Mouse (Mus musculus): ENCODE data around the gene Smndc1.

Smndc1 gene

GRCm38 (mm10) chr19:53390495-53391007 is at the start of gene Smndc1:
Gene Smndc1 (minus strand): TSS chr19:53390578.
- DNase-seq (ENCODE audit: low spot score in 2 of 2) = peak; percentile 99 to 100

GRCm38 (mm10) chr19:53439340-53439739 is 49.0 kb upstream of the Smndc1 start:
- no peak for DNase-seq (ENCODE audit: low spot score in 2 of 2)

GRCm38 (mm10) chr19:53437991-53438390 is 47.6 kb upstream of the Smndc1 start:
- no peak for DNase-seq (ENCODE audit: low spot score in 2 of 2)

GRCm38 (mm10) chr19:53437311-53437958 is 47.1 kb upstream of the Smndc1 start:
- DNase-seq (ENCODE audit: low spot score in 2 of 2) = peak in 1 of 2 experiments; percentile 51

GRCm38 (mm10) chr19:53433949-53434689 is 43.7 kb upstream of the Smndc1 start:
- DNase-seq (ENCODE audit: low spot score in 2 of 2) = no peak

- no peak for DNase-seq (ENCODE audit: low spot score in 2 of 2)
These were observed 40.6 kb upstream of the Smndc1 start for GRCm38 (mm10) chr19:53431003-53431402.

- no peak for DNase-seq (ENCODE audit: low spot score in 2 of 2)
These were observed 40.0 kb upstream of the Smndc1 start for GRCm38 (mm10) chr19:53430356-53430755.

GRCm38 (mm10) chr19:53427817-53428216 is 37.4 kb upstream of the Smndc1 start:
- no peak for DNase-seq (ENCODE audit: low spot score in 2 of 2)

- no peak for DNase-seq (ENCODE audit: low spot score in 2 of 2)
These were observed 37.0 kb upstream of the Smndc1 start for GRCm38 (mm10) chr19:53427346-53427745.

GRCm38 (mm10) chr19:53425824-53426223 is 35.4 kb upstream of the Smndc1 start:
- DNase-seq (ENCODE audit: low spot score in 2 of 2) = no peak

GRCm38 (mm10) chr19:53424629-53425028 is 34.3 kb upstream of the Smndc1 start:
- DNase-seq (ENCODE audit: low spot score in 2 of 2) = no peak

- DNase-seq (ENCODE audit: low spot score in 2 of 2) = no peak
These were observed 33.6 kb upstream of the Smndc1 start for GRCm38 (mm10) chr19:53423816-53424465.

- no peak for DNase-seq (ENCODE audit: low spot score in 2 of 2)
These were observed 33.0 kb upstream of the Smndc1 start for GRCm38 (mm10) chr19:53423341-53423753.

GRCm38 (mm10) chr19:53422358-53423308 is 32.3 kb upstream of the Smndc1 start:
- DNase-seq (ENCODE audit: low spot score in 2 of 2) = no peak

GRCm38 (mm10) chr19:53421583-53422188 is 31.3 kb upstream of the Smndc1 start:
- no peak for DNase-seq (ENCODE audit: low spot score in 2 of 2)

GRCm38 (mm10) chr19:53420924-53421582 is 30.7 kb upstream of the Smndc1 start:
- DNase-seq (ENCODE audit: low spot score in 2 of 2) = peak in 1 of 2 experiments; percentile 64

- DNase-seq (ENCODE audit: low spot score in 2 of 2) = peak; percentile 49 to 72
These were observed 29.5 kb upstream of the Smndc1 start for GRCm38 (mm10) chr19:53419834-53420233.

GRCm38 (mm10) chr19:53415198-53415597 is 24.8 kb upstream of the Smndc1 start:
- no peak for DNase-seq (ENCODE audit: low spot score in 2 of 2)

- no peak for DNase-seq (ENCODE audit: low spot score in 2 of 2)
These were observed 24.3 kb upstream of the Smndc1 start for GRCm38 (mm10) chr19:53414650-53415049.

- no peak for DNase-seq (ENCODE audit: low spot score in 2 of 2)
These were observed 23.4 kb upstream of the Smndc1 start for GRCm38 (mm10) chr19:53413617-53414380.
